Mouse (Mus musculus) forelimb bud, embryonic 11.5 days (tissue): ENCODE measurements around the gene Mrps17.

ENCODE experiments used
- DNase-seq: peaks from one replicate; pipeline ENCODE4 v3.0.0-alpha.2; 2012; ENCODE audit warnings: low read depth, low spot score

Mrps17 gene

DNA sequence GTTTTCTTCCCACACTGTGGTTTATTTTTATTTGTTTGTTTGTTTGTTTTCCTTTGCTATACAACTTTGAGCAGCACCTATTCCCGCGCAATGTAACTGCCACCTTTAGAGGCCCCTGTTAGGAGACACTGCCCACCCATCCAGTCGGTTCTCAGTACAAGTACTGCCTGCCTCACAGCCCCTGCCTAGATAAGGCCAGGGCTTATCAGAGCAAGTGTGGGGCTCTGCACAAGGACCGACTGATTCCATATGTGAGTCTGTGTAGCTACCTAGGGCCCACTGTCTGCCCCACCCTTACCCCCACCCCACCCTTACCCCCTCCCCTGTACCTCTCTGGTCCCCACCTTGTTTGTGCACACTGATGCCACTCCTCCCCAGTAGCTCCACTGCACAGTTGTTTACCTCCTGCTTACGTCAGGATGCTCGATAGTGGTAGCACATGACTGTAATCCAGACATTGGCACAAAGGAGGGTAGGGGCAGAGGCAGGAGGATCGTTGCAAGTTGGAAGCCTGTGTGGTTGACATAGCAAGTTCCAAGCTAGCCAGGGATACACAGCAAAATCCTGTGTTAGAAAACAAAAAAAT, 27.7 kb downstream of the Mrps17 start:
- DNase-seq, result no peak

GRCm38 (mm10) chr5:129744050-129744449, 28.8 kb downstream of the Mrps17 start:
- DNase-seq, result no peak

DNA sequence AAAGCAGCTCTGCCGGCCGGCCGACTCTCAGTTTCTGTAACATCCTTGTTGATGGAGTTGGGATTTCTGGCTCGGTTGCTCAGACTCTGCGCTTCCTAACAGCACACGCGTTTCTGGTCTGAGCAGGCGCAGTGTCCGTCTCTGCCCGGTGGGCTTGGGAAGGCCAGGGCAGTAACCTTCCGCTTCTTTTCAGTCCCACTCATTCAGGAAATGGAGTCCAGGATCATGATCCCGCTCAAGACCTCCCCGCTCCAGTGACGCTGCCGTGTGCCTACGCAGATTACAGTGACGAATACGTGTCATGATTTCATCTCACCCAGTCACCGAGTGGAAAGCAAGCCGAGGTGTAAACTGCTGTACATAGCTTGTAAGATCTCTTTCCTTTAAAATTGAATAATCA, 41.6 kb downstream of the Mrps17 start:
- DNase-seq, result no peak

DNA sequence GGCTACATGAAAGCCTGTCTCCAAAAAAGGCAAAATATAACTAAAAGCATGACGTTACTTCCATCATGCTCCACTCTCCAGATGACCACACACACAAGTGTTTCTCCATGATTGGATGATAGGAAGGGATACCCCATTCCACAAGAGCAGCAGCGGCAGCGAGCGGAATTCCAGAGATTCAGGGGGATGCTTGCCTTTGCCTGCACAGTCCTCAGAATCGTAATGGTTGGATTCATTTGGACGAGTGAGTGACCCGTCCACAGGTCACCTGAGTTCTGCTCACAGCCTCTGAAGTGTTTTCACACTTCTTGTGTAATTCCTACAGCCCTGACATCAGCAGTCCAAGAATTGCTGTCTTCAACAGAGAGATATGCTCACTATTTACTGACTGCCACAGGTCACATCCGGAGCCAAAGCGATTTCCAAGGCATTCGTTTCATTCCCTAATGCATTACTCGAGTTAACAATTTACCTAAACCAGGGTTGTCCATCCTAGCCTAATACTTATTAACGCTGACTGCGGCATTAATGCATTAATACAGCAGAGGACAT, 44.7 kb downstream of the Mrps17 start:
- no peak for DNase-seq

DNA sequence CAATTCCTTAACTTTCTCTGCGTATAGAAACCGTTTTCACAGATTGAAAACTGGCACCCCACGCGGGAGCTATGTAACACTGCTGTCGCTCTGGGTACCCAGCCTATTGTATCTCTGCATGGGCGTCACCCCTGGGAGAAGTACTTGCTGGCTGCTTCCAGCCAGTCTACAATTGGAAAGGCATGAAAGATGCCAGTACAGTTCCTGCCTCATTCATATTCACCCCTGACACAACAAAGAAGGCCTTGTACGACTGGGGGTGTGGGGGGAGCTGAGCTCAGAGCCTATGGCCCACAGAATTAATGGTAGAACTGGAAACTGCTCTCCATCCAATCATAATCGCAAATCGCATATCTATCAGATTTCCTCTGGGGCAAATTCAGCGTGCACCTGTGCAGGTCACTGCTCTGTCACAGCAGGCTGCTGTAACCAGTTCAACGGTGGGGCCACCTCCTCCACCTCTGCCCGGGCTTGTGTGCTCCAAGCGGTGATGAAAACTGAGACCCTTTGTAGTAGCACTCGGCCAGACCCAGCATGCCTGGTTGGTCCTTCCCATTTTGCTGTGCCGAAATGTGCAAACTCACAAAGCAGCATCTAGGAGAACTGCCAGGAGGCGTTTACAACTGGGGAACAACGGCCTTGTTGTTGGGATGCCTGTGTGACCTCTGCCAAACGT, 46.7 kb downstream of the Mrps17 start:
- DNase-seq, result peak; percentile 59

GRCm38 (mm10) chr5:129770443-129771355, 55.4 kb downstream of the Mrps17 start:
- DNase-seq, result no peak
